Mouse (Mus musculus): ENCODE measurements at regions not wholly inside any gene's neighbourhood (a gene's known extent, or its start where the extent isn't known, plus 50 kb on each side); places are given as distances from the start of the nearest gene placed in this dataset.

GRCm38 (mm10) chr6:104040450-104040849, 452.1 kb upstream of the Cntn6 start:
- no peak for DNase-seq

DNA sequence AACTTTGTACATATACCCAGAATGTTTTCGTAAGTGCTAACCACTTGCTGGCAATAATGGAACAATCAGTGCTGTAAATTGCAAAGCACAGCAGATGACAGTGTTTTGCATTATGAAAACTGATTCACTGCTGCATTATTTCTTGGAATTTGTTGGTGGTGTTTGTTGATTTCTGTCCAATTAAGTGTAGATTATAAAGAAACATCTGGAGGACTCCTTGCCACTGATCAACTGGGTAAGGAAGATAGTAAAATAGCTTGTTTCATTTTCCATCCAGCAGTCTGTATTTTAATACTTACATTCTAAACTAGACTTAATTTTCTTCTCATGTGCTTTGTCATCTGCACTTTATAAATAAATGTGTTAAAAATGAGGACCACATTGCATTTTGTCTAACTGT, 436.6 kb upstream of the Cntn6 start:
- no peak for DNase-seq

GRCm38 (mm10) chr6:104061692-104062263, 430.8 kb upstream of the Cntn6 start:
- DNase-seq: no peak

GRCm38 (mm10) chr6:104080581-104080980, 412.0 kb upstream of the Cntn6 start:
- DNase-seq: no peak

DNA sequence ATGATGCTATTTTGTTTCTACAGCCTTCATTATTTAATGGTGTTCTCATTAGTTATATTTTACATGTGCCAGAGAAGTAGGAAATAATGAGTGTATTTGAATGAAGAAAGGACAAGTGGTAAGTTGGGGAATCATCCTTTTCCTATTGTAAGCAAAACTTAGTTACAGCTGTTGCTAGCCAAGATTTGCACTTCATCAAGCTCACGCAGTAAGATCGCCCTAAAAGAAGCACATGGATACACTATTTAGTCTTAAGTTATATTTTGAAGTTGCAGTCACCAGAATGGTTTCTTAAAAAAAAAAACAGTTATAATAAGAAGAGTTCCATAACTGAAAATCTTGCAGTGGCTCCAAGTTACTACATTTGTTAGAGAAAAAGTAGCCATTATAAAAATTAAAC, 410.3 kb upstream of the Cntn6 start:
- no peak for DNase-seq

DNA sequence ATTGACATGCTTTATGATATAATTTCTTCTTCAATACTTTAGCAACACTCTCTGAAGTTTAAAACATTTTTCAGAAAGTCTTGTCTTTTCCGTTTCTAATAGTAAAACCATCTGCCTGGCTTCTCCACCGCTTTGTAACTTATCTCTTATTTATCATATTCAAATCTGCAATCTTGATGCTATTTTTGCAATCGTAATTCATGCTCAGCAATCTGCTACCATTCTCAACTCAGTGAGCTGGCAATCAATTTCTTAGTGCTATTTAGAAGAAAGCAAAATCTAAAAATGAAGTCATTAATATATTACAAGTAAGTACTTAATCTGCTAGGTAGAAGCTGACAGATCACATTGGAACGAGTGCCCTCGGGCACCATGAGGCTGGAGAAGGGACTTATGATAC, 384.2 kb upstream of the Cntn6 start:
- DNase-seq: no peak
